ENCODE assay signal across 9 mouse cellular contexts in genomic region chr11:103332890-103333651, GRCm38 (mm10). TPM values are rescaled to one million over a fixed set of nuclear protein-coding genes. Genes with fewer than 3 reads are reported as not detected.
DNase-seq lines count a peak whose midpoint lies in the region; ATAC-seq and TF ChIP-seq lines count a peak whose summit lies in the region.
"Had no signal": no experiment of that assay in that cellular context is flagged by ENCODE, and none has a peak within 500 bp of the region (broad histone marks: within the 10 kb centered on the region; RNA-seq: fewer than 3 reads in every experiment).

No protein-coding gene starts in this region.

- peak overlapping the region; percentile 16 for H3K4me3 ChIP-seq in kidney, embryonic 14.5 days (ENCODE audit: low read length)
- peak overlapping the region; percentile 34 for H3K4me3 ChIP-seq in forebrain, postnatal 0 days (ENCODE audit: low read depth, low read length)
- peak overlapping the region; percentile 22 for H3K4me3 ChIP-seq in midbrain, embryonic 16.5 days (ENCODE audit: low read depth, low read length)

- H3K4me1 ChIP-seq in kidney, embryonic 14.5 days (ENCODE audit: control insufficient read depth, insufficient read depth, low read length): peaks cover 3% of the 10 kb centered on the region; the same call in 1 of the 2 replicates
- no peaks in the 10 kb centered on the region for H3K4me1 ChIP-seq in forebrain, postnatal 0 days (ENCODE audit: insufficient read depth)
- no peaks in the 10 kb centered on the region; the same call in 1 of the 2 replicates for H3K4me1 ChIP-seq in midbrain, embryonic 16.5 days (ENCODE audit: control insufficient read depth, insufficient read depth, low read length)

- peak; percentile 15; the same call in 1 of the 2 replicates for ATAC-seq in kidney, embryonic 14.5 days (ENCODE audit: low FRiP score, low TSS enrichment)
- peak; percentile 23; the same call in 1 of the 2 replicates for ATAC-seq in forebrain, postnatal 0 days
- peak; percentile 55 for ATAC-seq in midbrain, embryonic 16.5 days

- no peak overlapping the region for H3K9ac ChIP-seq in kidney, embryonic 14.5 days (ENCODE audit: low read depth, low read length)
- H3K9ac ChIP-seq in forebrain, postnatal 0 days: peak overlapping the region; percentile 43
- H3K9ac ChIP-seq in midbrain, embryonic 16.5 days (ENCODE audit: low read depth, low read length): 0 out of 2 replicates have a peak overlapping the region, but pooled peaks have one; percentile 23

- peak overlapping the region; percentile 35 for H3K4me2 ChIP-seq in kidney, embryonic 14.5 days (replicated peaks; ENCODE audit: low read depth, low read length)
- peak overlapping the region; percentile 52 for H3K4me2 ChIP-seq in forebrain, postnatal 0 days (ENCODE audit: low read depth)
- H3K4me2 ChIP-seq in midbrain, embryonic 16.5 days (ENCODE audit: low read length): peak overlapping the region; percentile 46

- TF ChIP-seq CTCF in forebrain, postnatal 0 days (IDR thresholded peaks at IDR 0.05; ENCODE audit: low read depth): no peak

- H3K36me3 ChIP-seq in kidney, embryonic 14.5 days (ENCODE audit: control insufficient read depth, insufficient read depth, low read length): no peaks in the 10 kb centered on the region
- H3K36me3 ChIP-seq in forebrain, postnatal 0 days (ENCODE audit: insufficient read depth): no peaks in the 10 kb centered on the region
- no peaks in the 10 kb centered on the region for H3K36me3 ChIP-seq in midbrain, embryonic 16.5 days (ENCODE audit: control insufficient read depth, insufficient read depth, low read length)

- H3K9me3 ChIP-seq in kidney, embryonic 14.5 days (ENCODE audit: control insufficient read depth, low read length): no peaks in the 10 kb centered on the region
- H3K9me3 ChIP-seq in forebrain, postnatal 0 days (ENCODE audit: low read length): no peaks in the 10 kb centered on the region
- no peaks in the 10 kb centered on the region for H3K9me3 ChIP-seq in midbrain, embryonic 16.5 days (replicated peaks; ENCODE audit: control insufficient read depth, low read length, poor library complexity, severe bottlenecking)

- no peak for DNase-seq in kidney, postnatal 4 days
- peak; percentile 68 for DNase-seq in cerebellum, adult 11-12 months
- DNase-seq in forebrain, postnatal 0 days: peak; percentile 53
- DNase-seq in right cerebral cortex, postnatal 25 days: no peak
- no peak for DNase-seq in embryo, embryonic 10.5 days (ENCODE audit: low spot score)
- no peak for DNase-seq in urinary bladder, postnatal 36 days (ENCODE audit: low spot score in 2 of 2)

- H3K27ac ChIP-seq in kidney, embryonic 14.5 days (ENCODE audit: low read depth, low read length): no peak overlapping the region
- H3K27ac ChIP-seq in forebrain, postnatal 0 days (ENCODE audit: low read depth, low read length): peak overlapping the region; percentile 10; the same call in 1 of the 2 replicates
- H3K27ac ChIP-seq in midbrain, embryonic 16.5 days (ENCODE audit: low read length): no peak overlapping the region

- peaks cover 18% of the 10 kb centered on the region for H3K27me3 ChIP-seq in kidney, embryonic 14.5 days (ENCODE audit: control insufficient read depth, insufficient read depth, low read length)
- peaks cover 13% of the 10 kb centered on the region for H3K27me3 ChIP-seq in forebrain, postnatal 0 days (ENCODE audit: insufficient read depth, low read length)
- peaks cover 19% of the 10 kb centered on the region for H3K27me3 ChIP-seq in midbrain, embryonic 16.5 days (ENCODE audit: control insufficient read depth, insufficient read depth, low read depth, low read length)
- H3K27me3 ChIP-seq: Patski had no signal

- 28% methylated on average over 34 of the region's 34 CpGs for WGBS in kidney, embryonic 14.5 days
- 35% methylated on average over 34 of the region's 34 CpGs for WGBS in forebrain, postnatal 0 days
- WGBS in midbrain, embryonic 16.5 days: 27% methylated on average over 34 of the region's 34 CpGs

RNA-seq across cellular contexts. Expression of gene Arhgap27, which starts 30.4 kb away (rescaled TPM):
- polyA plus RNA-seq in kidney, embryonic 14.5 days (2014; fragmentation: Nextera tagmentation; extraction: Ambion mirVana): 11.7 and 15.6 TPM in 2 replicates
- total RNA-seq in forebrain, postnatal 0 days (2014; rRNA removed): 4.2 and 5.6 TPM in 2 replicates
- polyA plus RNA-seq in forebrain, postnatal 0 days (2015; fragmentation: Nextera tagmentation; extraction: Ambion mirVana): 3.2 and 4.8 TPM in 2 replicates
- polyA plus RNA-seq in midbrain, embryonic 16.5 days (2015; fragmentation: Nextera tagmentation; extraction: Ambion mirVana): 3.8 and 4.4 TPM in 2 replicates

Comparison
In these comparisons a context has a peak if more than half of its experiments do, and no peak if none do; other contexts are left out.
1. DNase-seq: peak in cerebellum, adult 11-12 months (single experiment) and forebrain, postnatal 0 days (single experiment); none in kidney, postnatal 4 days (0 of 2), right cerebral cortex, postnatal 25 days (single experiment), embryo, embryonic 10.5 days (single experiment) and urinary bladder, postnatal 36 days (0 of 2).
2. Peak in every context shown above with its lines, with median percentiles within 50 percentile points of each other: ATAC-seq, H3K4me2 ChIP-seq and H3K4me3 ChIP-seq.